Mouse (Mus musculus) spleen, postnatal 36 days (tissue): ENCODE measurements around the gene Stkld1.
"Not testable (repeated sequence)": the region's sequence is repeated elsewhere in the genome, so short reads cannot be mapped to it uniquely, and the experiment has no call there.

Experiments
- DNase-seq, 2 experiments: peaks; one replicate each; pipeline ENCODE4 v3.0.0; 2022; ENCODE audit warnings: low spot score in 2 of 2, mixed read lengths in 1 of 2

The Stkld1 gene

GRCm38 (mm10) chr2:26933304-26934055 is at the start of gene Stkld1, which contains the start of gene Surf4:
Gene Stkld1, plus strand, starts transcription at chr2:26934047.
Gene Surf4, minus strand, starts transcription at chr2:26933928.
- DNase-seq: peak; percentile 97

DNA sequence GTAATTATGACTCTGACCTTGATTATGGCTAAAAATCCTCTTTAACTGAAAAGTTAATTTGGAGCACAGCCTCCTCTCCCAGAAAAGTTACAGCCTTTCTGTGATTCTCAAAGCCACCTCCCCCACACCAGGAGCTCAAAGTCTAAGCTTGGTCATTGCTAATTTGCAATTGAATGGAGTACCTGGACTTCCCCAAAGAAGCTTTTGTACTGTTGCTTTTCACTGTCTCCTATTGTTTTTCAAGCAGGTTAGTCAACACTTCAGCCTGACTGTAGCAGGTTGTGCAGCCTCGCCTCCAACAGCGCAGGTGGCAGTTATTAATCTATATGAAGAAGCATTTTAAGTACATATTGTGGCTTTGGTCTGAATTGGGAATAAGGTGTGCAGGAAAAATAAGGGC is 48.3 kb upstream of the Stkld1 start:
- DNase-seq: not testable (repeated sequence)

DNA sequence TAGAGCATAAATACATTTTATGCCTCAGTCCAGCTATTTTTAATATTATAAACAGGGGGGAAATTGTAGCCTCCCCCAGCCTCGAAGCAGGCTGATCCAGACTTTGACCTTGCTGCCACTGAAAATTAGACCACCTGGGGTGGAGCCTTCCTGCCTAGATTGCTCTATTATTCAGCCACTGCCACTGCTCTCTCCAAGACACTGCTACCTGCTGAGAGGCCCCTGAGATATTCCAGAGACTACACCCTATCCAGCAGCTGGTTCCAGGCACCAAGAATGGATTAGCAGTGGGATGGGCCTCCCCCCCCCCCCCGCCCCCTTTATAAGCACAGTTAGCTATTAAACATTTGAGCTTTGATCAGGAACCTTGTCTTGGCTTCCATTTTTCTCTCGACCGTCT is 47.7 kb upstream of the Stkld1 start:
- not testable (repeated sequence) for DNase-seq

- no peak for DNase-seq
Observed at GRCm38 (mm10) chr2:26895898-26896297, 37.9 kb upstream of the Stkld1 start.

DNA sequence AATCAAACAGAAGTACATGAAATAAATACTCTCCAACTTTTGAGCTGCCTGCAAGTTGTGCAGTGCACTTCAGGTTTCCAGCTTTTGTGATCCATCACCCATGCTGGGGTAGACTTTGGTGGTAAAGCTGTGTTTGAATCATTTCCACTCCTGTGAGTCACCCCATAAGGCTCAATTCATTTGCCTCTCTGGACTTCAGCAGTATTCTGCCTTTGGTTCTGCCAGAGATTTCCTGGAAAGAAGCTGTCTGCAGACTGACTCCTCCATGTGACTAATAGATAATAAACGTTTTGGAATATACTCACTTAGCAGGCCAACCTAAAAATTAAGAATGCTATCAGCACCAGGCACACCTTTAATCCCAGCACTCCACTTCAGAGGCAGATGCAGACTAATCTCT is 33.1 kb upstream of the Stkld1 start:
- DNase-seq: no peak

- DNase-seq: peak in 1 of 2 experiments; percentile 36
Observed at GRCm38 (mm10) chr2:26901834-26902400, 31.9 kb upstream of the Stkld1 start.

DNA sequence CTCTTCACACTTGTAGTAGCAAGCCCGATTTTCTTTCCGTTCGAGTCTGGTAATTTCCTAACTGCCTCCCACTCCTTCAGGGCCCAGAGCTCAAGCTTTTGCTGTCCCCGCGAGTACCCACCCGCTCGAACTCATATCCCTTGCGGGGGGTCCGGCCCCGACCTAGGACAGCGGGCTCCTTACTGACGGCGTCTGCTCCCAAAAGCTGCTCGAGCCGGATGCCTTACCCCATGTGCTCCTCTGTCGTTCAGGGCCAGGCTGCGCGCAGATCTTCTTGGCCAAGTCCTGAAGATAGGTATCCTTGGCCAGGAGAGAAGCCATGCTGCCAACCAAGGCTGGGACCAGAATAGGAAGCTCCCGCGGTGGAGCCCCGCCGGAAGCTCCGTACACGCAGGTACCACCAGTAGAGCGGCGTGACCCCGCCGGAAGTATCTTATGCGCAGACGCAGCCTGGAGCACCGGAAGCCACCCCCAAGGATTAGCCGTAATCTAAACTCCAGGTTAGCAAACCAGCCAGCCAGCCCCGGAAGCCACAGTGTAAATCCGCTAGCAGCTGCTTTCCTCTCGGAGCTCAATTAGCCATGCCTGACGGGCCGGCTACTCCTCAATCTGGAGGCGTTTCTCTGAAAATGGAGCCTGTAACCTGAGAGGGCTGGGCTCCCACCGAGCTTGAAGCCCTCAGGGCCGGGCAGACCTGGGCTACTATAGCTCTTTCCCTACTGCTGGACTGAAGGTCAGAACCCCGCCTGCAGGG is 31.2 kb upstream of the Stkld1 start, which contains the start of gene Surf6:
Gene Surf6, minus strand, starts transcription at position 413 of the 754 bp plus-strand sequence.
- peak; percentile 96 to 97 for DNase-seq

DNA sequence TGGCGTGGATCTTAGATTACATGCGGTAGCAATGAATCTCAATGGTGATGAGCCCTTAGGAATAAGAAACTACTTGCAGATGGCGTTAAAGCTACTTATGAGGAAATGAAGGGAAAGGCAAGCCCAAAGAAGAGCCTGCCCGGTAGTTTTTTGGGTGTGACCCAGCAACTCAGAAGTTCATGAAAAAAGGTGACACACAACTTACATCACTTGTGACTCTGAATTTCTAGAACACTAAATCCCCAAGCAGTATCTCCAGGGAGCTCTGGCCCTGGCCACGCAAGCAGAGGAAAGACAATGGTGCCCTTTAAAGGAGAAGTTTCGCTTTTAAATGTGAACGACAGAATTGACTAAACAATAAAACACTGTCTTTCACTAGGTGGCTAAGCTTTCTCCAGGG is 30.5 kb upstream of the Stkld1 start:
- DNase-seq: no peak

- no peak for DNase-seq
Observed at GRCm38 (mm10) chr2:26905936-26906335, 27.9 kb upstream of the Stkld1 start.

- no peak for DNase-seq
Observed at GRCm38 (mm10) chr2:26906431-26906830, 27.4 kb upstream of the Stkld1 start.

GRCm38 (mm10) chr2:26907109-26907508 is 26.7 kb upstream of the Stkld1 start:
- no peak for DNase-seq

- no peak for DNase-seq
Observed at GRCm38 (mm10) chr2:26908710-26909386, 25.0 kb upstream of the Stkld1 start.

DNA sequence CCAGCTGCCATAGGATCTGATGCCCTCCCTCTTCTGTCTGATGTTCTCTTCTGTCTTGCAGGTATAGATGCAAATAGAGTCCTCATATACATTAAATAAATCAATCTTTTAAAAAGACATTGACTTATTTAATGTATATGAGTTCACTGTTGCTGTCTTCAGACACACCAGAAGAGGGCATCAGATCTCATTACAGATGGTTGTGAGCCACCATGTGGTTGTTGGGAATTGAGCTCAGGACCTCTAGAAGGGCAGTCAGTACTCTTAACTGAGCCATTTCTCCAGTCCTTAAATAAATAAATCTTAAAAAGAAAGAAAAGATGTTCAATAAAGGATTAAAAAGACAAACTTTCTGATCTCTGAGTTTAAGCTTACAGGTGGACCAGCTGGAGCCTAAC is 24.5 kb upstream of the Stkld1 start:
- DNase-seq: no peak

- DNase-seq: peak; percentile 99
Observed at GRCm38 (mm10) chr2:26910124-26910993, 23.5 kb upstream of the Stkld1 start, which contains the start of the genes Med22 and Rpl7a. Gene Med22, minus strand, starts transcription at chr2:26910677. Gene Rpl7a, plus strand, starts transcription at chr2:26910764.

DNA sequence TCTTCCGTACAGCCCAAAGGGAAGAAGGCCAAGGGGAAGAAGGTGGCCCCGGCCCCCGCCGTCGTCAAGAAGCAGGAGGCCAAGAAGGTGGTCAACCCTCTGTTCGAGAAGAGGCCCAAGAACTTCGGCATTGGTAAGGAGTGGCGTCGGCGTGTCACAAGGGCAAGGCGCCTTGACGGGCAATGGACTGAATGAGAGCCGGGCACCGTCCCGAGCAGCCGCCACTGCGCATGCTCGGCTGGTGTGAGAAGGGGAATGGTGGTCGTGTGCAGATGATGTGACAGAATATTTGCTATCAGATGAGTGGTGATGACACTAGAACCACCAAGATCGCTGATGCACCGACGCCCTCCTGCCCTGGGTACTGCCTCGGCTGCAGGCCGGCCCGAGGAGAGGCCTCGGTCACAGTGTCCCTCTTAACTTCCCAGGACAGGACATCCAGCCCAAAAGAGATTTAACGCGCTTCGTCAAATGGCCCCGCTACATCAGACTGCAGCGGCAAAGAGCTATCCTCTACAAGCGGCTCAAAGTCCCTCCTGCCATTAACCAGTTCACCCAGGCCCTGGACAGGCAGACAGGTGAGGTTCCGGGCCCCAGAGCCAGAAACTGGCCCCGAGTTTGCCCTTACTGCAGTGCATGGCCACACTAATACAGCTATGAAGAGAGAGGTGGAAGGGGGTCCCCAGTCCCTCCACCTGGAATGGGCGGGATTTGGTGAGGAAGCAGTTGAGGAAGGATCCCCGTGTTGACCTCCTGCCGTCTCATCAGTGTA is 22.7 kb upstream of the Stkld1 start:
- peak; percentile 40 to 52 for DNase-seq

- no peak for DNase-seq
Observed at GRCm38 (mm10) chr2:26912253-26912770, 21.5 kb upstream of the Stkld1 start.

GRCm38 (mm10) chr2:26913416-26914147 is 20.3 kb upstream of the Stkld1 start:
- DNase-seq: no peak

DNA sequence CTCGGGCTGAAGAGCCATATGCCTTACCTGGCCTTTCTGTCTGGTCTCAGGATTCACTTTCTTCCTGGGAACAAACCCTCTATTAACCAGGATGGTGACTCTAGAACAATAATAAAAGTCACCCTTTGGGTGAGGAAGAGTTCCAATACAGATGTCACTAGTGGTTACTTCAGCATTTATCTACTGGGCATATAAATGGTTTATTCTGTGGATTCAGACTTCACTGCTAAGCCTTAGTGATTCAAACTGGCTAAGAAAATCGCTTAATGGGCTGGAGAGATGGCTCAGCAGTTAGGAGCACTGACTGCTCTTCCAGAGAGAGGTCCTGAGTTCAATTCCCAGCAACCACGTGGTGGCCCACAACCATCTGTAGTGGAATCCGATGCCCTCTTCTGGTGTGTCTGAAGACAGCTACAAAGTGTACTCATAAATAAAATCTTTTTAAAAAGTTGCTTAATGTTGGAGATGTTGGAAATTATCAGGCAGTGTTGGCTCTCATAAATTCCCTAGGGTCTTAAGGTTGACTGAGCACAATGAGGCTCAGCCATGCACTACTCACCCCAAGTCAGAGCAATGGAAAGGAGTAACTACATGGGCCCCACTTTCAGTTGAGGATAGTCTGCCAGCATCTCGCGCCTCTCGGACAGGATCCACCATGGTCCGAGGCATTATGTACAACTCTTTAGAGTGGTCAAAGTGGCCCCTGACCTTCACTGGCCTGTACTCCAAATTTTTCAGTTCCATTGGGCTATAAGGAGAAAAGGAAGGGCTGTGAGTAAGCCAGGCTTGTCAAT is 19.5 kb upstream of the Stkld1 start:
- no peak for DNase-seq
